Mouse (Mus musculus): ENCODE measurements at regions not wholly inside any gene's neighbourhood (a gene's known extent, or its start where the extent isn't known, plus 50 kb on each side); places are given as distances from the start of the nearest gene placed in this dataset.

- Histone ChIP-seq H3K27ac (ENCODE audit: low read depth) (no peak overlapping the region), H3K9ac (no peak overlapping the region), H3K4me2 (no peak overlapping the region), H3K4me3 (ENCODE audit: low read depth, low read length) (no peak overlapping the region), H3K4me1 (ENCODE audit: insufficient read depth) (no peaks in the 10 kb centered on the region), H3K36me3 (ENCODE audit: insufficient read depth) (no peaks in the 10 kb centered on the region), H3K27me3 (ENCODE audit: insufficient read depth, low read length) (no peaks in the 10 kb centered on the region), H3K9me3 (ENCODE audit: low read depth, low read length) (no peaks in the 10 kb centered on the region)
- no peak for TF ChIP-seq CTCF (IDR thresholded peaks at IDR 0.05; ENCODE audit: low read depth)
- DNase-seq (no peak), ATAC-seq (ENCODE audit: insufficient read depth) (no peak)
- 84% methylated on average over 4 of the region's 4 CpGs for WGBS
Observed at GRCm38 (mm10) chr3:17326774-17327173, 621.4 kb upstream of the Cypt12 start.

GRCm38 (mm10) chr3:17327706-17328105 lies 620.5 kb upstream of the Cypt12 start:
- DNase-seq (no peak), ATAC-seq (ENCODE audit: insufficient read depth) (no peak)
- Histone ChIP-seq H3K4me2 (no peak overlapping the region), H3K4me1 (ENCODE audit: insufficient read depth) (no peaks in the 10 kb centered on the region), H3K4me3 (ENCODE audit: low read depth, low read length) (no peak overlapping the region), H3K36me3 (ENCODE audit: insufficient read depth) (no peaks in the 10 kb centered on the region), H3K27me3 (ENCODE audit: insufficient read depth, low read length) (no peaks in the 10 kb centered on the region), H3K9me3 (ENCODE audit: low read depth, low read length) (no peaks in the 10 kb centered on the region), H3K27ac (ENCODE audit: low read depth) (no peak overlapping the region), H3K9ac (no peak overlapping the region)
- no peak for TF ChIP-seq CTCF (IDR thresholded peaks at IDR 0.05; ENCODE audit: low read depth)
- 84% methylated on average over 4 of the region's 4 CpGs for WGBS

GRCm38 (mm10) chr3:17329411-17329810 lies 618.8 kb upstream of the Cypt12 start:
- Histone ChIP-seq H3K27me3 (ENCODE audit: insufficient read depth, low read length) (no peaks in the 10 kb centered on the region), H3K4me2 (no peak overlapping the region), H3K9ac (no peak overlapping the region), H3K27ac (ENCODE audit: low read depth) (no peak overlapping the region), H3K4me3 (ENCODE audit: low read depth, low read length) (no peak overlapping the region), H3K9me3 (ENCODE audit: low read depth, low read length) (no peaks in the 10 kb centered on the region), H3K4me1 (ENCODE audit: insufficient read depth) (no peaks in the 10 kb centered on the region), H3K36me3 (ENCODE audit: insufficient read depth) (no peaks in the 10 kb centered on the region)
- ATAC-seq (ENCODE audit: insufficient read depth) (no peak), DNase-seq (no peak)
- 76% methylated on average over 4 of the region's 4 CpGs for WGBS
- TF ChIP-seq CTCF (IDR thresholded peaks at IDR 0.05; ENCODE audit: low read depth), result no peak

- no peaks in the 10 kb centered on the region for H3K4me1 ChIP-seq (ENCODE audit: insufficient read depth)
- DNase-seq (no peak), ATAC-seq (ENCODE audit: insufficient read depth) (no peak)
- no peak overlapping the region for H3K4me3 ChIP-seq (ENCODE audit: low read depth, low read length)
- H3K27me3 ChIP-seq (ENCODE audit: insufficient read depth, low read length), result no peaks in the 10 kb centered on the region
- no peak overlapping the region for H3K9ac ChIP-seq
- H3K27ac ChIP-seq (ENCODE audit: low read depth), result no peak overlapping the region
- no peak overlapping the region for H3K4me2 ChIP-seq
- WGBS, result 74% methylated on average over 6 of the region's 6 CpGs
- no peaks in the 10 kb centered on the region for H3K36me3 ChIP-seq (ENCODE audit: insufficient read depth)
- TF ChIP-seq CTCF (IDR thresholded peaks at IDR 0.05; ENCODE audit: low read depth), result no peak
- no peaks in the 10 kb centered on the region for H3K9me3 ChIP-seq (ENCODE audit: low read depth, low read length)
Observed at GRCm38 (mm10) chr3:17330429-17331373, 617.5 kb upstream of the Cypt12 start.

- ATAC-seq (ENCODE audit: insufficient read depth), result no peak
- Histone ChIP-seq H3K4me3 (ENCODE audit: low read depth, low read length) (no peak overlapping the region), H3K4me2 (no peak overlapping the region), H3K4me1 (ENCODE audit: insufficient read depth) (no peaks in the 10 kb centered on the region), H3K27me3 (ENCODE audit: insufficient read depth, low read length) (no peaks in the 10 kb centered on the region), H3K9ac (no peak overlapping the region), H3K27ac (ENCODE audit: low read depth) (no peak overlapping the region), H3K36me3 (ENCODE audit: insufficient read depth) (no peaks in the 10 kb centered on the region), H3K9me3 (ENCODE audit: low read depth, low read length) (no peaks in the 10 kb centered on the region)
- 93% methylated on average over 3 of the region's 3 CpGs for WGBS
- DNase-seq, result no peak
- no peak for TF ChIP-seq CTCF (IDR thresholded peaks at IDR 0.05; ENCODE audit: low read depth)
Observed at GRCm38 (mm10) chr3:17360253-17360652, 588.0 kb upstream of the Cypt12 start.
